Mouse (Mus musculus): Measurements from ENCODE around the gene Fkbp5. TPM values are rescaled to one million over a fixed set of nuclear protein-coding genes. Genes with fewer than 3 reads are reported as not detected.

The Fkbp5 gene
- polyA plus RNA-seq, 1 experiment from 2014 or later, result 8.3 TPM

GRCm38 (mm10) chr17:28455098-28455497, 62.2 kb downstream of the Fkbp5 start:
- Histone ChIP-seq H3K4me2 (no peak overlapping the region), H3K27ac (ENCODE audit: low read depth) (no peak overlapping the region), H3K4me1 (ENCODE audit: insufficient read depth) (no peaks in the 10 kb centered on the region), H3K27me3 (ENCODE audit: insufficient read depth, low read length) (no peaks in the 10 kb centered on the region), H3K4me3 (ENCODE audit: low read depth, low read length) (no peak overlapping the region), H3K9me3 (ENCODE audit: low read depth, low read length) (no peaks in the 10 kb centered on the region), H3K36me3 (ENCODE audit: insufficient read depth) (no peaks in the 10 kb centered on the region), H3K9ac (no peak overlapping the region)
- peak; percentile 66 for DNase-seq
- ATAC-seq (ENCODE audit: insufficient read depth), result no peak
- TF ChIP-seq CTCF (IDR thresholded peaks at IDR 0.05; ENCODE audit: low read depth), result peak; percentile 60
- WGBS, result 58% methylated on average over 4 of the region's 4 CpGs

GRCm38 (mm10) chr17:28452889-28453288, 64.4 kb downstream of the Fkbp5 start:
- H3K4me3 ChIP-seq (ENCODE audit: low read depth, low read length), result no peak overlapping the region
- H3K27ac ChIP-seq (ENCODE audit: low read depth), result no peak overlapping the region
- no peak overlapping the region for H3K4me2 ChIP-seq
- TF ChIP-seq CTCF (IDR thresholded peaks at IDR 0.05; ENCODE audit: low read depth), result no peak
- no peaks in the 10 kb centered on the region for H3K4me1 ChIP-seq (ENCODE audit: insufficient read depth)
- DNase-seq (no peak), ATAC-seq (ENCODE audit: insufficient read depth) (no peak)
- H3K27me3 ChIP-seq (ENCODE audit: insufficient read depth, low read length), result no peaks in the 10 kb centered on the region
- H3K9me3 ChIP-seq (ENCODE audit: low read depth, low read length), result no peaks in the 10 kb centered on the region
- H3K36me3 ChIP-seq (ENCODE audit: insufficient read depth), result no peaks in the 10 kb centered on the region
- 66% methylated on average over 6 of the region's 6 CpGs for WGBS
- H3K9ac ChIP-seq, result no peak overlapping the region

- DNase-seq (no peak), ATAC-seq (ENCODE audit: insufficient read depth) (no peak)
- Histone ChIP-seq H3K9me3 (ENCODE audit: low read depth, low read length) (no peaks in the 10 kb centered on the region), H3K27ac (ENCODE audit: low read depth) (no peak overlapping the region), H3K36me3 (ENCODE audit: insufficient read depth) (no peaks in the 10 kb centered on the region), H3K4me2 (no peak overlapping the region), H3K4me3 (ENCODE audit: low read depth, low read length) (no peak overlapping the region), H3K27me3 (ENCODE audit: insufficient read depth, low read length) (no peaks in the 10 kb centered on the region), H3K9ac (no peak overlapping the region), H3K4me1 (ENCODE audit: insufficient read depth) (no peaks in the 10 kb centered on the region)
- 86% methylated on average over 3 of the region's 3 CpGs for WGBS
- TF ChIP-seq CTCF (IDR thresholded peaks at IDR 0.05; ENCODE audit: low read depth), result no peak
These were observed 65.4 kb downstream of the Fkbp5 start for GRCm38 (mm10) chr17:28451914-28452313.

- WGBS, result 76% methylated on average over 5 of the region's 5 CpGs
- no peak for TF ChIP-seq CTCF (IDR thresholded peaks at IDR 0.05; ENCODE audit: low read depth)
- Histone ChIP-seq H3K9me3 (ENCODE audit: low read depth, low read length) (no peaks in the 10 kb centered on the region), H3K27ac (ENCODE audit: low read depth) (no peak overlapping the region), H3K9ac (no peak overlapping the region), H3K4me2 (no peak overlapping the region), H3K4me1 (ENCODE audit: insufficient read depth) (no peaks in the 10 kb centered on the region), H3K27me3 (ENCODE audit: insufficient read depth, low read length) (no peaks in the 10 kb centered on the region), H3K4me3 (ENCODE audit: low read depth, low read length) (no peak overlapping the region), H3K36me3 (ENCODE audit: insufficient read depth) (no peaks in the 10 kb centered on the region)
- ATAC-seq (ENCODE audit: insufficient read depth) (no peak), DNase-seq (no peak)
These were observed 65.8 kb downstream of the Fkbp5 start for GRCm38 (mm10) chr17:28451487-28451886.

GRCm38 (mm10) chr17:28448225-28448624, 69.1 kb downstream of the Fkbp5 start:
- Histone ChIP-seq H3K27ac (ENCODE audit: low read depth) (no peak overlapping the region), H3K4me2 (no peak overlapping the region), H3K4me1 (ENCODE audit: insufficient read depth) (no peaks in the 10 kb centered on the region), H3K9me3 (ENCODE audit: low read depth, low read length) (no peaks in the 10 kb centered on the region), H3K9ac (no peak overlapping the region), H3K27me3 (ENCODE audit: insufficient read depth, low read length) (no peaks in the 10 kb centered on the region), H3K4me3 (ENCODE audit: low read depth, low read length) (no peak overlapping the region), H3K36me3 (ENCODE audit: insufficient read depth) (no peaks in the 10 kb centered on the region)
- ATAC-seq (ENCODE audit: insufficient read depth), result no peak
- DNase-seq, result no peak
- no peak for TF ChIP-seq CTCF (IDR thresholded peaks at IDR 0.05; ENCODE audit: low read depth)
- WGBS, result 45% methylated on average over 6 of the region's 6 CpGs

GRCm38 (mm10) chr17:28447789-28448188, 69.5 kb downstream of the Fkbp5 start:
- no peak for ATAC-seq (ENCODE audit: insufficient read depth)
- H3K36me3 ChIP-seq (ENCODE audit: insufficient read depth), result no peaks in the 10 kb centered on the region
- no peak overlapping the region for H3K4me2 ChIP-seq
- WGBS, result 66% methylated on average over 7 of the region's 7 CpGs
- no peak overlapping the region for H3K27ac ChIP-seq (ENCODE audit: low read depth)
- no peak for DNase-seq
- H3K4me1 ChIP-seq (ENCODE audit: insufficient read depth), result no peaks in the 10 kb centered on the region
- no peak for TF ChIP-seq CTCF (IDR thresholded peaks at IDR 0.05; ENCODE audit: low read depth)
- H3K9ac ChIP-seq, result no peak overlapping the region
- H3K9me3 ChIP-seq (ENCODE audit: low read depth, low read length), result no peaks in the 10 kb centered on the region
- no peak overlapping the region for H3K4me3 ChIP-seq (ENCODE audit: low read depth, low read length)
- H3K27me3 ChIP-seq (ENCODE audit: insufficient read depth, low read length), result no peaks in the 10 kb centered on the region

GRCm38 (mm10) chr17:28446820-28447168, 70.5 kb downstream of the Fkbp5 start:
- H3K4me2 ChIP-seq, result no peak overlapping the region
- 53% methylated on average over 5 of the region's 5 CpGs for WGBS
- no peaks in the 10 kb centered on the region for H3K36me3 ChIP-seq (ENCODE audit: insufficient read depth)
- no peak for TF ChIP-seq CTCF (IDR thresholded peaks at IDR 0.05; ENCODE audit: low read depth)
- no peaks in the 10 kb centered on the region for H3K4me1 ChIP-seq (ENCODE audit: insufficient read depth)
- H3K9me3 ChIP-seq (ENCODE audit: low read depth, low read length), result no peaks in the 10 kb centered on the region
- H3K27me3 ChIP-seq (ENCODE audit: insufficient read depth, low read length), result no peaks in the 10 kb centered on the region
- H3K4me3 ChIP-seq (ENCODE audit: low read depth, low read length), result no peak overlapping the region
- no peak overlapping the region for H3K9ac ChIP-seq
- no peak for DNase-seq
- no peak overlapping the region for H3K27ac ChIP-seq (ENCODE audit: low read depth)
- ATAC-seq (ENCODE audit: insufficient read depth), result no peak

All from lung, embryonic 14.5 days (tissue).